Mouse (Mus musculus) v-Abl transformed pro-B cells (cell line): Measurements from ENCODE around the gene Fcf1.

Source experiments
- in situ Hi-C, 2 experiments: fragments of 400-800 bp; cut with MboI; formaldehyde crosslinking; loops; one replicate each; pipeline ENCODE4 v1.15.1; 2025; ENCODE audit not compliant: unreplicated experiment in 2 of 2

Gene Fcf1

GRCm38 (mm10) chr12:84970428-84971096, at the start of gene Fcf1, which contains the start of gene Arel1:
Fcf1 (plus strand) TSS chr12:84970897.
Arel1 (minus strand) TSS chr12:84970900.
- in situ Hi-C loops: no loop called here

- in situ Hi-C loops: no loop called here
Observed at GRCm38 (mm10) chr12:84921881-84922419, 48.7 kb upstream of the Fcf1 start.

- in situ Hi-C loops: no loop called here
Observed at GRCm38 (mm10) chr12:84924324-84924723, 46.4 kb upstream of the Fcf1 start.

- in situ Hi-C loops: loop anchor here (25.0 kb wide), 2 partner anchors 386 to 1239 kb away; partner anchors contain the start of gene Psen1 (in 1 of the 2)
Observed at GRCm38 (mm10) chr12:84926542-84926941, 44.2 kb upstream of the Fcf1 start.

- in situ Hi-C loops: loop anchor here (25.0 kb wide), 2 partner anchors 380 to 1245 kb away; partner anchors contain the start of gene Psen1 (in 1 of the 2)
Observed at GRCm38 (mm10) chr12:84932210-84932609, 38.5 kb upstream of the Fcf1 start.

- in situ Hi-C loops: loop anchor here (25.0 kb wide), 2 partner anchors 377 to 1248 kb away; partner anchors contain the start of gene Psen1 (in 1 of the 2)
Observed at GRCm38 (mm10) chr12:84935343-84935742, 35.4 kb upstream of the Fcf1 start.

- in situ Hi-C loops: loop anchor here (25.0 kb wide), 2 partner anchors 373 to 1252 kb away; partner anchors contain the start of gene Psen1 (in 1 of the 2)
Observed at GRCm38 (mm10) chr12:84939117-84939516, 31.6 kb upstream of the Fcf1 start.

GRCm38 (mm10) chr12:84940343-84940742, 30.4 kb upstream of the Fcf1 start:
- in situ Hi-C loops: loop anchor here (25.0 kb wide), 2 partner anchors 372 to 1253 kb away; partner anchors contain the start of gene Psen1 (in 1 of the 2)

- in situ Hi-C loops: loop anchor here (25.0 kb wide), 2 partner anchors 371 to 1254 kb away; partner anchors contain the start of gene Psen1 (in 1 of the 2)
Observed at GRCm38 (mm10) chr12:84941717-84942116, 29.0 kb upstream of the Fcf1 start.

GRCm38 (mm10) chr12:84943006-84943952, 27.4 kb upstream of the Fcf1 start:
- in situ Hi-C loops: loop anchor here (25.0 kb wide), 2 partner anchors 369 to 1256 kb away; partner anchors contain the start of gene Psen1 (in 1 of the 2)

- in situ Hi-C loops: loop anchor here (25.0 kb wide), 2 partner anchors 368 to 1257 kb away; partner anchors contain the start of gene Psen1 (in 1 of the 2)
Observed at GRCm38 (mm10) chr12:84944150-84944812, 26.4 kb upstream of the Fcf1 start.

GRCm38 (mm10) chr12:84944813-84945553, 25.7 kb upstream of the Fcf1 start:
- in situ Hi-C loops: loop anchor here (25.0 kb wide), 2 partner anchors 367 to 1258 kb away; partner anchors contain the start of gene Psen1 (in 1 of the 2)

GRCm38 (mm10) chr12:84947894-84948583, 22.7 kb upstream of the Fcf1 start:
- in situ Hi-C loops: loop anchor here (25.0 kb wide), 2 partner anchors 364 to 1261 kb away; partner anchors contain the start of gene Psen1 (in 1 of the 2)

- in situ Hi-C loops: loop anchor here (25.0 kb wide), 2 partner anchors 364 to 1261 kb away; partner anchors contain the start of gene Psen1 (in 1 of the 2)
Observed at GRCm38 (mm10) chr12:84948584-84949285, 22.0 kb upstream of the Fcf1 start.

GRCm38 (mm10) chr12:84950763-84951162, 19.9 kb upstream of the Fcf1 start:
- in situ Hi-C loops: no loop called here

- in situ Hi-C loops: no loop called here
Observed at GRCm38 (mm10) chr12:84951531-84951930, 19.2 kb upstream of the Fcf1 start.

- in situ Hi-C loops: no loop called here
Observed at GRCm38 (mm10) chr12:84952351-84952750, 18.3 kb upstream of the Fcf1 start.

GRCm38 (mm10) chr12:84956317-84956716, 14.4 kb upstream of the Fcf1 start:
- in situ Hi-C loops: no loop called here
